Mouse (Mus musculus) neural tube, embryonic 10.5 days (tissue): ENCODE measurements around the gene Stab2.
A peak's percentile ranks its signal among the peaks of the same experiment; 100 is the strongest.

Experiments used
- DNase-seq: peaks from one replicate; pipeline ENCODE4 v3.0.0-alpha.2; 2017; ENCODE audit warnings: low spot score; ENCODE audit errors: extremely low spot score

The Stab2 gene

DNA sequence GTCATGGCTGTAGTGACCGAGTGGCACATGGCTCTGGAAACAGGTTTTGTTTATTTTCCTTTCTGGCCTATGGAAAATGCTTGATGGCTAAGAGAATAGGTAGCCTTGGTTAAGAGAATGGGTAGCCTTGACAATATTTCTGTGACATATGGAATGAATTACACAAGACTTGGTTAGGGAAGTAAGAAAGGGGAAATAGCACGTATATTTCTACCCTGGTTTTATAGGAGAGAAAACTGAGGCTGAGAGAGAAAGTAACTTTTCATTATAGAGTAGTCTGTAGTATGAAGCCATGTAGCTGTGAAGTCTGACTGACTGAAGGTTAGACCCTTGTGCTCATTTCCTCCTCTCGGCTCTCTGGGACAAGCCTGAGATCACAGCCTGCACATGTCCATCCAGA is 180.9 kb downstream of the Stab2 start:
- no peak for DNase-seq

DNA sequence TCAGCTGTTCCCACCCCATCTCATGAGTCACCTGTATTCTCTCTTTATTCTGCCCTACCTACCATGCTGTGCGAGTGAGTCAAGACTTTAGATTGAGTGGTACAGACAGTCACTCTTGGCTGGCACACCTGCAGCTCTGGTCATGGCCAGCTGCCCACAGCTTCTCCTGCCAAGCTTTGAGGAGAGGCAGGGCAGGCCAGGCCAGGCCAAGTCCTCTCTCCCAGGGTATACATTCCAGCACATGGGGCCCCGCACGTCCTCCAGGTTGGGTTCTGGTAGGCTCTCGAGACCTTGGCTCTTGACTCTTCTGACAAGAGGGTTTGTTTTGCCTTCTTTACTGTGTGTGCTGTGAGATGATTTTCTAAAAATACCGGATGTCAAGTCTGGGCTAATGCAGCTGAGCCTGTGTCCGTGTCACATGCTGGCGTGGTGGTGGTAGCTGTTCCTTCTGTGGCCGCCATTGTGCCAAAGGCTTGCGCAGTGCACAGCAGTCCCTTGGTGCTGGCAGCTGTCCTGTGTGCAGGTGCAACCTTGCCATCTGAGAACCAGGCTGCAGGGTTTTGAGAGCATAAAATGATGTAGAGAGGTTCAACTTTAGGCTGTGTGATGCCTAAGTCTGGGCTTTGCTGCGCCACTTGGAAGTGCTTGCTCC is 181.8 kb downstream of the Stab2 start:
- DNase-seq = no peak

DNA sequence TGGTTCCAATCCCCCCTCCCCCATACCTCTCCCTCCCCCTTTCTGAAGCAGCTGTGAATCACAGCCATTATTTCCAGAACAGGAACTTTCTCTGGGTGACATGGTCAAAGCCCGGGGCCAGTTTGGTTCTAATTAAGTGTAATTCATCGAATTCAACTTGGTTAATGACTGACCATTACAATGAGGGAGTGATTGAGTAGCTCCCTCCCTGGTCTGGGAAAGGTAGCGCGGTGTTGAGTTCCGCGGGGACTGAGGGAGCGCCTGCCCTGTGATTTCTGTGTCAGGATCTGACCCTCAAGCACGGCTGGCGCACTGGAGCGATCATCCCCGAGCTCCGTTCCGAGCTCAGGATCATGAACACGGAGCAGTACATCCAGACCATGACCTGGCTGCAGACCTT is 183.0 kb downstream of the Stab2 start:
- no peak for DNase-seq

DNA sequence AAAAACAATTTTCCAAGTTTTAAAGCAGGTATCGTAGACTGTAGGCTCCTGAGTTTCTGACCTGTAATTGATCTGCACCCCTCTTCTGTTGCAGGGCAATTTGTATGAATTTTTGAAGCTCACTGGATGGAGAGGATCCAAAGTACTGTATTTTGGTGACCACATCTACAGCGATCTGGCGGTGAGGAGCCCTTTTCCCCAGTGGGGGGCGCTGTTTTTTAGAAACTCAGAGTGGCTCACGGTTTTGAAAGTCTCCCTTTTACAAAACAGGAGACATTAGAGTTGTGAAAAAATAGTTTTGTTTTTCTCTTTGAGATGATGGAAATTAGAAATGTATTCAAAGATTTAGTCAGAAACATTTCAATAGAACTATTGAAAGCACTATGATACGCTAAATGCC is 183.7 kb downstream of the Stab2 start:
- no peak for DNase-seq

DNA sequence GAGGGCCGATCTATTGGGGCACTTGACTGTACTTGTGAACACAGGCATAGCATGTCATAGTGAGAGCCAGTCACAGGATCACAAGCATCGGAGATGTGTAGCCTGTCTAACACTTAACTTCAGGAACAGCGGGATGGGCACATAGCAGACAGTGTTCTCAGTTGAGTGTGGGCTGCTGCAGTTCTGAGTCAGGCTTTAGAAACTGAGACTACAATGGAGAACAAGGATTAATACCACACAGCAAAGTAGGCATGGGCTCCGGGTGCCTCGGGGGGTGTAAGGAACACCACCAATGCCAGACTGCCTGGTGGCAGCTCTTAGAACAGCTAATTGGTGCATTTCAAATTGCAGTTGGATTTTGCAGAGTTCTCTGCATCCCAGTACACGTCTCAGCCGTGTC is 186.8 kb downstream of the Stab2 start:
- DNase-seq = no peak

DNA sequence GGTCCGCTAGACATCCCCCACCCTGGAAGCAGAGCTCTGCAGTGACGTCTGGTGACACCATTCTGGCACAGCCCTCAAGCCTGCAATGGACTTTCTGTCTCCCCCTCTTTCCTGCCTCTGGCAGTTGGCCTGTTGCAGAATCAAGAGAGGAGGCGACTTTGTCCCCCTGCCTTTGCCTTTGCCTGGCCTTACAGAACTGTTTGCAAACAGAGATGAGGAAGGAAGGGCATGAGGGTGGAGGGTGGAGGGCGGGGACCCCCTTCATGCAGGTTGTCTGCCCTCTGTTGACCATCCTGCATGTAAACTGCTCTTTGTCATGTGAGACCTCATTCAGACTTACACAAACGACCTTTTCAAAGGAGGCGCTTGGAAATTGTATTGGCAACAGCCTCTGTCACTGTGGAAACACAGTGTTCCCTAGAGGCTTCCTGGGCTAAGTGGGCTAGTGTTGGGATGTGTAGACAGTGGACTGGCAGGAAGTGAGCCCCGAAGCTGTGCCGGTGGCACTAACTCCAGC is 188.1 kb downstream of the Stab2 start:
- DNase-seq = peak; percentile 38

DNA sequence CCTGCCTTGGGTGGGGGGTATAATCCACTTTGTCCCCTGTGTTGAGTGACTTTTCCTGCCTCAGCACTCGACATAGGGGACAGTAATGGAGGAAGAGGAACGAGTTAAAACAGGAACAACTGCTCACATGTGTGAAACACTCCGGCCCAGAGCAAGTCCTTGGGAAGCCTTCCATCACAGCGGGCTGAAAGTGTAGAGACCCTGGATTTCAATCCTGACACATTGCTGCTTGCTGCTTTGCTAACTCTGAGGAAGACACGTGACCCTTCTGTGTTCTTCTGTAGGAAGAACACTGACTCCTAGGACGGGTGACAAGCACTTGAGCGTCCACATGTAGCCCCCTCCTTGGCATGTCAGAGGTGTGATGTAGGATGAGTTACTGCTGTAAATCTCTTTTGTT is 192.7 kb downstream of the Stab2 start:
- DNase-seq = no peak

DNA sequence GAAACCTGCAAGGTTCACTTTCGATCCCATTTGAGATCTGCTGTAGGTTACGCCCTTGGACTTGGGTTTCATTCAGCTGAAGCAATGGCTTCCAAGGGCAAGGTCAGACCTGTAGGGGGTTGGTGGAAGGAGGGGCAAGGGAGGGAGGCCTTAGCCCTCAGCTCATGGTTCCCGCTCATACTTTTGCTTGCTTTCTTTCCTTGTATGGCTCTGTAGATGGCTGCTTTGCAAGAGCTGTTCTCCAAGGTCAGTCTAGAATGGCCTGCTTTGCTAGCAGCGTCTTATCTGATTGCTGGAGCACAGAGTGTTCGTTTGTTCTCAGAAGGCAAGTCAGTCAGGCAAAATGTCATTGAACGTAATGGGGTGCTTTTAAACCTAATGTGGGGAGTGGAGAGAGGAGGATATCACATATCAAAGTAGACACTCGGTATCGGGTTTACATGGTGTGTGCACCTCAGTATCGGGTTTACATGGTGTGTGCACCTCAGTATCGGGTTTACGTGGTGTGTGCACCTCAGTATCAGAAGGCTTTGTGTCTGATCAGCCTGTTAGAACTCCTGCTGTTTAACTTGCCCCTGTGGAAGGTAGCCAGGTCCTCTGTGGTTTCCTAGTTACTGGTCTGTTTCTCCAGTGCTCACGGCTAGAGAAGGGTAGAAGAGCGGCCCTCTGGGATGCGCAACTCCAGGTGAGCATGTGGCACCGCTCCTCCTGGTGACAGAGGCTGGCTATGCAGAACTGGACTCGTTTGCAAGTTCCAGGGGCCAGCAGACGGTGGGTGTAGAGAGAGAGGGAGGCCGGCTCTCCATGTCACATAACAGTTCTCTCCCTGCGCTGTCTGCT is 193.3 kb downstream of the Stab2 start:
- DNase-seq = no peak

DNA sequence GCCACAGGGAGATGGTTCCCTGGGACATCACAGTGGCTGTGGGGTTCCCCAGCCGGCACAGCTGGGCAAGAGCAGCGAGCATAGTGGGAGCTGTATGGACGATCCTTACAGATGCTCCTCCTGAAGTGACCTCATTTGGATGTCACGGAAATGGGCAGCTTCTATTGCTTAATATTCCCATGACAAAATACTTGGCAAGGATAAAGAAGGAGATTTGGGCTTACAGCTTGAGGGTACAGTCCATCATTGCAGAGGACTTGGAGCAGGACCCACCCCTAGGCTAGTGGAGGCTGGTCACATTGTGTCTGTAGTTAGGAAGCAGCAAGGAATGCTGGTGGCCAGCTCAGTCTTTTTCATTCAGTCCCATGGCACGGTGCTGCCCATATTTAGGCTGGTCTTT is 197.2 kb downstream of the Stab2 start:
- DNase-seq = no peak

DNA sequence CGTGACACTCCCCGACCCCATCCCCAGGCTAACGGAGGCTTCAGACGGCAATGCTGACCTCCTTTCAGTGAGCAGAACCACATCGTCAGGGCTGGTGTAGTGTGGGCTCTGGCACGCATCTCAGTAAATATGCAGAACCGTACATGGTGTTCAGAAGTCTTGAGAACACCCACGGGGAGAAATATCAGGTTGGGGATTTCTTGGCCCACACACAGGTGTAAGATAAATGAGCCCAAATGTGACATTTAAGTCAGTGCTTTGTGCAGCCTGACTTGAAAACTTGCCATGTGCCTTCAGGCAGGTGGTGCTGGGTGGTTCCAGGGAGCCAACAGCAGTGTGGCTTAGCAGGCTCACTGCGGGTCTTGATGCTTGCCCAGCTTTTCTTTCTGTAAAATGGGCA is 197.8 kb downstream of the Stab2 start:
- DNase-seq = no peak

DNA sequence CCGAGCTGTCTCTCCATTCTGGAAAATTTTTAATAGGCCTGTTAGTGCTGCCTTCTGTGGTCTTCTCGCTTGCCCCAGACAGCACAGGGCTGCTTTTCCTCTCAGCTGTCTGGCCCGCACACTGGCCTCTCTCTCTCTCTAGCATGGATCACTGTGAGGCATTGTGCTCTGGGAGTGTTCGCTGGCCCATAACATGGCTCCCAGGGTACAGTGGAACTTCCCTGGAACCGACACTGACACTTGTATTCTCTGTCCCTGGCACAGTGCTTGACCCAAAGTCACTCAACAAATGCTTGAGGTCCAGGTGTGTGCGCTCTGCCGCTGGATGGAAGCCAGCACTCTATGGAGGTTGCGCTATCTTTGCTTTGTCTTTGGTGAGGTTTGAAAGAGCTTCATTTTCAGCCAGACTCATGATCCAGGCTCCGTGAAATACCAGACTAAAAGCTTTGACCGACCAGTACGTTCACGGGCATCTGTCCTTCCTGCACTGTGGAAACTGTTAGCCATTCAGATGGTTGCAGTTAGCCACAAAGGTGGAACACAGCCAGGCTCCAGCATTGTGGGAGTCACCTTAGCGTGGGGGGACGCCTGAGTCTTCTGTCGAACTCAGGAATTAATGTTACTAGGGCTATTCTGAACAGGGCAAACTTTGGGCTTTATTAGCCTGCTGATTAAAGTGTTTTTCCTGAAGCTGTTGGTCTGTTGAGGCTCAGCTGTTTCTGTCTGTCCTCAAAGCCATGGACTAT is 199.6 kb downstream of the Stab2 start:
- DNase-seq = no peak

DNA sequence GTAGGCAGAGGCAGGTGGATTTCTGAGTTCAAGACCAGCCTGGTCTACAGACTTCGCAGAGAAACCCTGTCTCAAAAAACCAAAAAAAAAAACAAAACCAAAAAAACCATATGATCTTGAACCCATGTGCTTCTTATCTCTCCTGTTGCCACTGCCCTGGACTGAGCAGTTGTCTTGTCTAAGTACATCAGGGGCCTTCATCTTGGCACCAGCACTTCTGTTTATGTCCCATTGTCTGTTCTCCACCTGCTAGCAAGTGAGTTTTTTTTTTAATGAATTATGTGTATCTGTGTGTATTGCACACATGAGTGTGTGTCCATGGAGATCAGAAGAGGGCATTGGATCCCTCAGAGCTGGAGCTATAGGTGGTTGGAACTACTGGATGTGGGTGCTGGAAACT is 200.5 kb downstream of the Stab2 start:
- no peak for DNase-seq

DNA sequence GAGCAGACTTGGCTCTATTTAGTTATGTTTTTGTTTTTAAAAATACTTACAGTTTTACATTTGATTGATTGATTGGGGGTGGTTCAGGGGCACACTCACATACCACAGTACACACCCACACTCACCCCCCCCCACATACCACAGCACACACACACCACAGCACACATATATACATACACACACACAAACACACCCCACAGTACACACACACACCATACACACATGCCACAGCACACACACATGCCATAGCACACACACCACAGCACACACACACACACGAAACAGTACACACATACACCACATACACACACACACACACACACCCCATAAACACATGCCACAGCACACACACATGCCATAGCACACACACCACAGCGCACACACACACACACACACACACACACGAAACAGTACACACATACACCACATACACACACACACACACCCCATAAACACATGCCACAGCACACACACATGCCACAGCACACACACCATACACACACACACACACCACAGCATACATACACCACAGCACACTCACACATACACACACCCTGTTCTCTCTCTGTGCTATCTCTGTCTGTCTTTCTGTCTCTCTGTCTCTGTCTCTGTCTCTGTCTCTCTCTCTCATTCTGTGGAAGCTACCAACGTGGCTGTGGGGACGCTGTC is 211.6 kb downstream of the Stab2 start:
- DNase-seq = no peak

DNA sequence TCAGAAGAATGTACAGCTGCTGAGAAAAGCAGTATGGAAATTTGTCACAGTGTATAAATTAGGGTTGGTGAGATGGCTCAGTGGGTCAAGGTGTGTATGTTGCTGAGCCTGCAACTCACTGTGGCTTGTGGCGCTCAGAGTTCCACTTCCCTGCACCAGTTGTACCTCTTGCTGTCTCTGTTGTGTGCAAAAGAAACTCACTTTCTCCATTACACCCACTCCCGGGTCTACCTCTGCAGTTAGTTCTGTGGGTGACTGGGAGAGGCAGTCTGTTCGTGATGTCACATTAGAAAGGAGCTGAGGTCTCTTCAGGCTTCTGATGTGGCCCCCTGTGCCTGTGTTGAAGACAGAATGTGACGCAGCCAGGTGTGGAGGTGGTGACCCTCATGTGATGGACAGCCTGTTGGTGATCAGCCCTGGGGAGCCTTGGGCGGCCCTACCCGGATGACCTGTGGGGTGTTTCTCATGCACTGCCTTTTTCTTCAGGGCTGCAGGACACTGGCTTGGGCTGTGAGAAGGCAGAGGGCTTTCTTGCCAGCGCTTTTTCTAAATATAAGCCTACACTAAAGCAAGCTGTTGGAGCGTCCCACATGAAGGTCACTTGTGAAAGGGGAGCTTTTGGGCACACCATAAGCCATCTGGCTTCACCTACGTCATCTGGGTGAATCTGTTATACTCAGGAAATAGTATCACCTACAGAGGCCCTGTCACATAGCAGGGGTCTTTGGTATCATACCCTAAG is 212.9 kb downstream of the Stab2 start:
- DNase-seq = no peak

DNA sequence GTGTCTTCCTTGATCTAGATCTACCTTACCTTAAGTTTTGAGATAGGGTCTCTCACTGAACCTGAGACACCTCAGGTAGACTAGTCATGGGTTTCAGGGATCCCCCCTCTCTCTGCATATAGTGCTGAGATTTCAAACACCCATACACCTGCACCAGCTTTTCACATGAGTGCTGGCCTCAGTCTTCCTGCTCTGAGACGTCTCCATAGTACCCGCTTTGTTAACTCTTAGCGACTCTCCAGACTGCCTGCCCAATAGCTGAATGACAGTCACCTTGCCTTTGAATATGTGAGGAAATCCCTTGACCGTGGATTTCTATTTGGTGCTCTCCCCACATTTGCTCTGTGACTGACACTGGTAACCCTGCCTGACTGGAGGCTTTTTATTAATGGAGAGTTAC is 213.6 kb downstream of the Stab2 start:
- DNase-seq = no peak

DNA sequence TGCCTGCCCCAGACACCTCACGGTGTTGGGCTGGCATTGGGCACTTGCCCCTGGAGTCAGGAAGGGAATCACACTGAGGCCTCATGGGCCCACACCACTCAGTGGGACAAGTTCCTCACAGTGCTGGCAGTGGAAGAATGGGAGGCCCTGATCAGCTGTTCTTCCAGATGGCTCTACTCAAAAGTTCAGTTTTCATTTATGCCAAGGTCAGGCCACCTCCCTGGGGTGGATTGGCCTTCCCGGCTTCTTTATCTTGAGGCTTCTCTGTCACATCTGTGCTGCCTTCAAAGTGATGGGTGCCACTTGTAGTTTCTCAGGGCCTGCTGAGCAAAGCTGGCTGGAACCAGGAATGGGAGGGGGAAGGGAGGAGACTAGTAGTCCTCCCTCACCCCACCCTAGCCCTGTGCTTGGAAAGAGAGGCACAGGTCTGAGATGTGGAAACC is 214.3 kb downstream of the Stab2 start:
- no peak for DNase-seq

DNA sequence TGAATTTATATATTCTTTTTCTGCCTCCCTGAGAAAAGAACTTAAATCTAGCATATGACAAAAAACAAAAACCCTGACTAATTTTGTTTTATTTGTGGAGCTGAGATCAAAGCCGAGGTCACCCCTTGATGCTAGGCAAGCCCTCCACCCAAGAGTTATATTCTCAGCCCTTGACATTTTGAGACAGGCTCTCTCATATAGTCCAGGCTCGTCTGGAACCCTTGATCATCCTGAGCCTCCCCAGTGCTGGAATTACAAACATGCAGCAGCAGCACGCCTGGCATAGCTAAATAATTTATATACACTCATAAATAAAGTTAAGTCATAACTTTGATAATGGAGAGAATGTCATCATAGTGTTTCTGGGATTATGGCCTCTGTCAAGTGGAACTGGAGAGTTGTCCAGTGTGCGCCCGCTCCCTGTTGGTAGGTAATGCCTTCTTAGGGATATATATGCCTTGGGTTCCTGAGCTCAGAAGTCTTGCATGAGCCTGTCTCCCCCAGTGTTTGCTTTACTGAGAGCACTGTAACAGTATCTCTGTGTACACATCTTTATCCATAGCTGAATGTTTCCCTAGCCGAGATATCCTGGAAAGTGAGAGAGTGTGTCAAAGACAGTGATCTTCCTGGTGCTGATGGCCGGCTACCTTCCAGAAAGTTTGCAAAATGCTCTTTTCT is 216.2 kb downstream of the Stab2 start:
- no peak for DNase-seq
